Mouse (Mus musculus) MEL (cell line): ENCODE data around the gene Snx29. TPM values are rescaled to one million over a fixed set of nuclear protein-coding genes. Genes with fewer than 3 reads are reported as not detected.

Source experiments
- DNase-seq: peaks from one replicate; pipeline ENCODE4 v3.0.0; 2011; ENCODE audit warnings: low read depth, low spot score
- H3K27ac ChIP-seq: 2 replicates; pipeline ENCODE4 v1.5.1; 2012; ENCODE audit warnings: low read depth, mild to moderate bottlenecking, control low read depth, low read length, moderate library complexity; ENCODE audit not compliant: control insufficient read depth
- H3K27me3 ChIP-seq, 2 experiments: fragments of 150-350 bp in 1 of 2; sonication (generic) in 1 of 2; 2 replicates each; pipeline ENCODE4 v1.6.1; 2012; ENCODE audit warnings: low read length in 2 of 2, mild to moderate bottlenecking in 2 of 2, improper control_type of control experiment in 1 of 2, moderate library complexity in 1 of 2; ENCODE audit not compliant: insufficient read depth in 2 of 2, control insufficient read depth in 1 of 2
- H3K36me3 ChIP-seq, 2 experiments: 2 replicates each; pipeline ENCODE4 v1.6.1; 2012 to 2014; ENCODE audit warnings: low read length in 2 of 2, improper control_type of control experiment in 1 of 2, inconsistent platforms in 1 of 2, mild to moderate bottlenecking in 1 of 2; ENCODE audit not compliant: insufficient read depth in 2 of 2, control insufficient read depth in 1 of 2
- H3K4me1 ChIP-seq, 2 experiments: fragments of 150-350 bp in 1 of 2; sonication (generic) in 1 of 2; 2 replicates each; pipeline ENCODE4 v1.6.1; 2012; ENCODE audit warnings: low read length in 2 of 2, improper control_type of control experiment in 1 of 2, mild to moderate bottlenecking in 1 of 2; ENCODE audit not compliant: insufficient read depth in 2 of 2, control insufficient read depth in 1 of 2
- H3K4me3 ChIP-seq, 2 experiments: fragments of 150-350 bp in 1 of 2; sonication (generic) in 1 of 2; 2 replicates each; pipeline ENCODE4 v1.5.1; 2012; ENCODE audit warnings: low read depth in 2 of 2, low read length in 2 of 2, mild to moderate bottlenecking in 2 of 2, moderate library complexity in 2 of 2, control low read depth in 1 of 2, improper control_type of control experiment in 1 of 2; ENCODE audit not compliant: control insufficient read depth in 1 of 2, insufficient read depth in 1 of 2
- H3K79me2 ChIP-seq: 2 replicates; pipeline ENCODE4 v1.6.1; 2012; ENCODE audit warnings: mild to moderate bottlenecking, low read length, moderate library complexity; ENCODE audit not compliant: control insufficient read depth, poor library complexity, insufficient read depth
- H3K9ac ChIP-seq: 2 replicates; pipeline ENCODE4 v1.6.1; 2012; ENCODE audit warnings: low read depth, mild to moderate bottlenecking, control low read depth, low read length, moderate library complexity; ENCODE audit not compliant: control insufficient read depth, poor library complexity, severe bottlenecking
- H3K9me3 ChIP-seq: fragments of 150-350 bp; sonication (generic); replicated peaks from 2 replicates; pipeline ENCODE4 v1.6.1; 2012; ENCODE audit warnings: mild to moderate bottlenecking, low read length, improper control_type of control experiment, moderate library complexity; ENCODE audit not compliant: insufficient read depth
- CHD1 ChIP-seq: IDR thresholded peaks from 2 replicates; pipeline ENCODE4 v1.6.1; 2012; ENCODE audit warnings: low read depth, mild to moderate bottlenecking, inconsistent platforms, low read length, improper control_type of control experiment
- CTCF ChIP-seq, 3 experiments: IDR thresholded peaks in 2 of 3; conservative IDR thresholded peaks in 1 of 3; 2 replicates each; pipeline ENCODE4 v1.5.1; 2011 to 2012; ENCODE audit warnings: low read length in 3 of 3, low read depth in 2 of 3, mild to moderate bottlenecking in 2 of 3, improper control_type of control experiment in 1 of 3, inconsistent platforms in 1 of 3, mixed read lengths in 1 of 3, moderate library complexity in 1 of 3; ENCODE audit not compliant: control insufficient read depth in 1 of 3, insufficient read depth in 1 of 3, poor library complexity in 1 of 3, severe bottlenecking in 1 of 3
- ETS1 ChIP-seq: IDR thresholded peaks from 2 replicates; pipeline ENCODE4 v1.6.1; 2012; ENCODE audit warnings: low read depth, mild to moderate bottlenecking, inconsistent platforms, low read length, improper control_type of control experiment, moderate library complexity
- HCFC1 ChIP-seq: IDR thresholded peaks from 2 replicates; pipeline ENCODE4 v1.6.1; 2012; ENCODE audit warnings: low read depth, mild to moderate bottlenecking, inconsistent platforms, low read length, improper control_type of control experiment, moderate library complexity
- KAT2A ChIP-seq: conservative IDR thresholded peaks from 2 replicates; pipeline ENCODE4 v1.6.1; 2012; ENCODE audit warnings: low read depth, low read length, improper control_type of control experiment, inconsistent platforms
- MAX ChIP-seq: IDR thresholded peaks from 2 replicates; pipeline ENCODE4 v1.6.1; 2011; ENCODE audit warnings: low read length, improper control_type of control experiment
- MYB ChIP-seq: IDR thresholded peaks from 2 replicates; pipeline ENCODE4 v1.6.1; 2011; ENCODE audit warnings: mild to moderate bottlenecking, low read depth, low read length, improper control_type of control experiment
- MYC ChIP-seq: IDR thresholded peaks from 2 replicates; pipeline ENCODE4 v1.6.1; 2011; ENCODE audit warnings: low read depth, mild to moderate bottlenecking, low read length, improper control_type of control experiment, moderate library complexity
- NELFE ChIP-seq: IDR thresholded peaks from 2 replicates; pipeline ENCODE4 v1.6.1; 2011; ENCODE audit warnings: low read depth, low read length, improper control_type of control experiment
- POLR2AphosphoS5 ChIP-seq: IDR thresholded peaks from 2 replicates; pipeline ENCODE4 v1.6.1; 2012; ENCODE audit warnings: low read depth, borderline replicate concordance, mild to moderate bottlenecking, inconsistent platforms, low read length, moderate library complexity, mixed read lengths
- RAD21 ChIP-seq: IDR thresholded peaks from 2 replicates; pipeline ENCODE4 v1.6.1; 2011; ENCODE audit warnings: mild to moderate bottlenecking, low read depth, low read length, improper control_type of control experiment
- RCOR1 ChIP-seq: IDR thresholded peaks from 2 replicates; pipeline ENCODE4 v1.6.1; 2012; ENCODE audit warnings: low read depth, mild to moderate bottlenecking, inconsistent platforms, low read length, improper control_type of control experiment
- TBP ChIP-seq: IDR thresholded peaks from 2 replicates; pipeline ENCODE4 v1.8.0; 2011; ENCODE audit warnings: low read depth, low read length, improper control_type of control experiment
- UBTF ChIP-seq: IDR thresholded peaks from 2 replicates; pipeline ENCODE4 v1.6.1; 2012; ENCODE audit warnings: low read depth, mild to moderate bottlenecking, inconsistent platforms, low read length, improper control_type of control experiment, moderate library complexity, borderline replicate concordance; ENCODE audit not compliant: insufficient read depth
- USF1 ChIP-seq: IDR thresholded peaks from 2 replicates; pipeline ENCODE4 v1.6.1; 2014; ENCODE audit warnings: low read depth, mild to moderate bottlenecking, inconsistent platforms, low read length, improper control_type of control experiment, moderate library complexity
- USF2 ChIP-seq, 2 experiments: IDR thresholded peaks; 2 replicates each; pipeline ENCODE4 v1.6.1; 2011 to 2012; ENCODE audit warnings: improper control_type of control experiment in 2 of 2, low read length in 2 of 2, borderline replicate concordance in 1 of 2, inconsistent platforms in 1 of 2, low read depth in 1 of 2, mild to moderate bottlenecking in 1 of 2; ENCODE audit not compliant: insufficient read depth in 1 of 2
- ZC3H11A ChIP-seq: IDR thresholded peaks from 2 replicates; pipeline ENCODE4 v1.6.1; 2012; ENCODE audit warnings: low read depth, mild to moderate bottlenecking, inconsistent platforms, low read length, improper control_type of control experiment
- polyA plus RNA-seq, 2 experiments: library from polyadenylated mRNA; stranded (reverse) in 1 of 2; unstranded in 1 of 2; fragments of >175 nt in 1 of 2; fragments of >200 nt in 1 of 2; gene quantifications; 2 replicates each; pipeline versions ENCODE4 v1.2.1 to v1.2.4; 2012; ENCODE audit warnings: low replicate concordance in 2 of 2, low read depth in 1 of 2; ENCODE audit not compliant: insufficient read length in 2 of 2, insufficient read depth in 1 of 2, missing spikeins in 1 of 2
- total RNA-seq: library from RNA; depleted of rRNA; stranded (reverse); fragments of 300-350 nt; gene quantifications from 2 replicates; pipeline ENCODE4 v1.2.3, GENCODE M21; 2012

Gene Snx29
- total and polyA plus RNA-seq, 3 experiments = 0.72 to 0.73 TPM; not detected in 1

- Histone ChIP-seq H3K9me3 (no peaks in the 10 kb centered on the region), H3K4me3 (no peak overlapping the region), H3K4me1 (no peaks in the 10 kb centered on the region), H3K27ac (no peak overlapping the region), H3K36me3 (no peaks in the 10 kb centered on the region), H3K27me3 (no peaks in the 10 kb centered on the region), H3K9ac (no peak overlapping the region), H3K79me2 (no peaks in the 10 kb centered on the region)
- no peak for TF ChIP-seq USF2 (IDR thresholded peaks at IDR 0.05; ENCODE audit: borderline replicate concordance in 1 of 2, insufficient read depth in 1 of 2, low read depth in 1 of 2, low read length in 2 of 2)
- TF ChIP-seq MYB = no peak
- TF ChIP-seq POLR2AphosphoS5 = no peak
- TF ChIP-seq CTCF (IDR thresholded peaks at IDR 0.05 in 2 of 3, conservative IDR thresholded peaks at IDR 0.05 in 1 of 3; ENCODE audit: control insufficient read depth in 1 of 3, insufficient read depth in 1 of 3, low read depth in 2 of 3, low read length in 3 of 3, poor library complexity in 1 of 3, severe bottlenecking in 1 of 3) = no peak
- TF ChIP-seq NELFE = no peak
- DNase-seq = no peak
These were observed 385.4 kb downstream of the Snx29 start for GRCm38 (mm10) chr16:11708097-11708496.

DNA sequence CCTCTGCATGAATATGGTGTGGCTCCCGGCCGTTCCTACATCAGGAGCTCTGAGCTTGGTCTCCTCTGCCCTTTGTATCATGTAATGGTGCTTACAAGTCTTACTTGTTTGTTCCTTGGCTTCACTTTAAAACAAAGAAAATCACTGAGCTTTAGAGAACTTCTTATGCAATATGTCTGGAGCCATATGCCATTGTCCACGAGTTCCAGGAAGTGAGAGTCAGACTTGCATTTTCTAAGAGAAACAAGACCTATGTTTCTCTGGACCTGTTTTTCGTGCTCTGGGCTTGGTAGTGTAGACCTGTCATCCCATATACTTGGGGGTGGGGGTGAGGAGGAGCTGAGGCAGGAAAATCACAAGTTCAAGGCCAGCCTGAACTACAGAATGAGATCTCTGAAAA, 386.7 kb downstream of the Snx29 start:
- Histone ChIP-seq H3K4me1 (no peaks in the 10 kb centered on the region), H3K9ac (no peak overlapping the region), H3K4me3 (no peak overlapping the region), H3K27ac (no peak overlapping the region), H3K36me3 (no peaks in the 10 kb centered on the region), H3K79me2 (no peaks in the 10 kb centered on the region), H3K27me3 (no peaks in the 10 kb centered on the region), H3K9me3 (no peaks in the 10 kb centered on the region)
- no peak for DNase-seq
- TF ChIP-seq UBTF (no peak), MYC (no peak), HCFC1 (no peak), KAT2A (no peak), ZC3H11A (no peak), TBP (no peak), ETS1 (no peak), MAX (no peak), RAD21 (no peak), CHD1 (no peak), RCOR1 (no peak), USF1 (no peak)
